In the genomic region with DNA sequence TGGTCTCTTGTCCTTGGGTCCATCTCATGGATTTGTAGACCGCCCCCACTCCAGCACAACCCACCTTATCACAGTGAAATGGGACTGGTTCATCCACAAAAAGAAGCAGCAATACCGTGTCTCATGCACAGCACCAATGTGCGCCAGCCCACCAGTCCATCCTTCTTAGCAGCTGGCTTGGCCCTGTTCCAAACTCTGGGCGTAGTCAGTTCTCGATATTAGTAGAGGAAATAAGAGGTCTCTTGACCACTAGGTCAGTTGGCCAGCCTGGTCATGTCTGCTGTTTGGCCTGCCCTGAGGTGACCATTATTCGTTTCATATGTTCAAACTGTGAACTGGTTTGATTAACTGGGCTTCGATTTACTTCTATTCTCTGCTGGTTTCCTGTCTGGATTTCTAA, we compare ENCODE assay signal across 18 mouse cellular contexts. TPM values are rescaled to one million over a fixed set of nuclear protein-coding genes. Genes with fewer than 3 reads are reported as not detected.
DNase-seq lines count a peak whose midpoint lies in the region; ATAC-seq and TF ChIP-seq lines count a peak whose summit lies in the region.
"Had no signal": no experiment of that assay in that cellular context is flagged by ENCODE, and none has a peak within 500 bp of the region (broad histone marks: within the 10 kb centered on the region; RNA-seq: fewer than 3 reads in every experiment).

No protein-coding gene starts in this region.

- H3K9me3 ChIP-seq in lung, embryonic 16.5 days (ENCODE audit: control insufficient read depth, low read length): no peaks in the 10 kb centered on the region
- H3K9me3 ChIP-seq in heart, embryonic 10.5 days: no peaks in the 10 kb centered on the region
- H3K9me3 ChIP-seq in embryonic facial prominence, embryonic 10.5 days: no peaks in the 10 kb centered on the region
- H3K9me3 ChIP-seq: embryonic facial prominence, embryonic 13.5 days; forebrain, embryonic 12.5 days; hindbrain, embryonic 13.5 days had no signal

- no peaks in the 10 kb centered on the region for H3K27me3 ChIP-seq in kidney, adult 2 months (replicated peaks; ENCODE audit: control insufficient read depth, insufficient read depth, low read length)
- no peaks in the 10 kb centered on the region for H3K27me3 ChIP-seq in lung, embryonic 16.5 days (ENCODE audit: control insufficient read depth, insufficient read depth, low read depth, low read length)
- H3K27me3 ChIP-seq in heart, embryonic 10.5 days (ENCODE audit: insufficient read depth, poor library complexity, severe bottlenecking): no peaks in the 10 kb centered on the region
- H3K27me3 ChIP-seq in embryonic facial prominence, embryonic 10.5 days (replicated peaks; ENCODE audit: low read depth, poor library complexity, severe bottlenecking): 0 out of 2 replicates have a peak, but pooled peaks cover 4% of the 10 kb centered on the region
- H3K27me3 ChIP-seq: embryonic facial prominence, embryonic 13.5 days; forebrain, embryonic 12.5 days; hindbrain, embryonic 13.5 days had no signal

- DNase-seq in kidney, postnatal 4 days: peak; percentile 33 to 52
- DNase-seq in kidney, adult 2 months: no peak
- peak; percentile 31 for DNase-seq in brain, embryonic 14.5 days (ENCODE audit: low read depth)
- peak; percentile 43 for DNase-seq in lung, postnatal 36 days
- no peak for DNase-seq in heart, embryonic 10.5 days (ENCODE audit: low spot score)
- no peak for DNase-seq in embryonic facial prominence, embryonic 10.5 days (ENCODE audit: low spot score)
- DNase-seq: adrenal gland, adult 2 months; adrenal gland, postnatal 25 days; cerebellum, adult 2 months; cerebellum, postnatal 14 days; gastrocnemius, postnatal 25 days; heart, postnatal 10 days had no signal

- H3K9ac ChIP-seq in lung, embryonic 16.5 days (ENCODE audit: low read length): no peak overlapping the region
- H3K9ac ChIP-seq: embryonic facial prominence, embryonic 13.5 days; forebrain, embryonic 12.5 days; hindbrain, embryonic 13.5 days had no signal

- peaks cover 48% of the 10 kb centered on the region for H3K4me1 ChIP-seq in kidney, adult 2 months (ENCODE audit: control insufficient read depth, insufficient read depth, low read length)
- H3K4me1 ChIP-seq in lung, embryonic 16.5 days (replicated peaks; ENCODE audit: control insufficient read depth, insufficient read depth, low read length): no peaks in the 10 kb centered on the region; the same call in 1 of the 2 replicates
- H3K4me1 ChIP-seq in heart, embryonic 10.5 days: peaks cover 16% of the 10 kb centered on the region
- H3K4me1 ChIP-seq in embryonic facial prominence, embryonic 10.5 days: peaks cover 10% of the 10 kb centered on the region

- H3K4me2 ChIP-seq in lung, embryonic 16.5 days (ENCODE audit: low read depth, low read length): no peak overlapping the region
- H3K4me2 ChIP-seq: embryonic facial prominence, embryonic 13.5 days; forebrain, embryonic 12.5 days; hindbrain, embryonic 13.5 days had no signal

- TF ChIP-seq CTCF in kidney, adult 2 months (conservative IDR thresholded peaks at IDR 0.05; ENCODE audit: insufficient read depth, insufficient read length, low read depth, low read length): no peak
- no peak for TF ChIP-seq CTCF in brain, embryonic 14.5 days (IDR thresholded peaks at IDR 0.05; ENCODE audit: borderline replicate concordance, extremely low read depth, insufficient read depth, insufficient read length)

- TF ChIP-seq POLR2A in kidney, adult 2 months (IDR thresholded peaks at IDR 0.05; ENCODE audit: low read depth, low read length): no peak
- no peak for TF ChIP-seq POLR2A in brain, embryonic 14.5 days (IDR thresholded peaks at IDR 0.05; ENCODE audit: borderline replicate concordance, extremely low read depth, insufficient read depth, insufficient read length, poor library complexity, severe bottlenecking)

- 74% methylated on average over 7 of the region's 7 CpGs for WGBS in kidney, adult 2 months
- WGBS in lung, embryonic 16.5 days: 73% methylated on average over 7 of the region's 7 CpGs
- WGBS in heart, embryonic 10.5 days: 92% methylated on average over 7 of the region's 7 CpGs
- 93% methylated on average over 7 of the region's 7 CpGs for WGBS in embryonic facial prominence, embryonic 10.5 days

- H3K27ac ChIP-seq in kidney, adult 2 months (ENCODE audit: insufficient read depth, low read depth, low read length): no peak overlapping the region
- H3K27ac ChIP-seq in lung, embryonic 16.5 days (ENCODE audit: low read length): no peak overlapping the region
- no peak overlapping the region for H3K27ac ChIP-seq in heart, embryonic 10.5 days
- no peak overlapping the region for H3K27ac ChIP-seq in embryonic facial prominence, embryonic 10.5 days (replicated peaks)
- H3K27ac ChIP-seq: embryonic facial prominence, embryonic 13.5 days; forebrain, embryonic 12.5 days; hindbrain, embryonic 13.5 days; hindbrain, postnatal 0 days had no signal

- no peak overlapping the region for H3K4me3 ChIP-seq in kidney, adult 2 months (ENCODE audit: insufficient read depth, low read depth, low read length)
- H3K4me3 ChIP-seq in lung, embryonic 16.5 days (ENCODE audit: low read length): no peak overlapping the region
- H3K4me3 ChIP-seq in heart, embryonic 10.5 days: no peak overlapping the region
- H3K4me3 ChIP-seq in embryonic facial prominence, embryonic 10.5 days: no peak overlapping the region
- H3K4me3 ChIP-seq: embryonic facial prominence, embryonic 13.5 days; forebrain, embryonic 12.5 days; hindbrain, embryonic 13.5 days had no signal

- ATAC-seq in lung, embryonic 16.5 days (ENCODE audit: low read depth): peak; percentile 32; the same call in 1 of the 2 replicates
- ATAC-seq: forebrain, embryonic 16.5 days; hindbrain, postnatal 0 days had no signal

- no peaks in the 10 kb centered on the region for H3K36me3 ChIP-seq in kidney, adult 2 months (ENCODE audit: control insufficient read depth, insufficient read depth, low read length)
- no peaks in the 10 kb centered on the region for H3K36me3 ChIP-seq in lung, embryonic 16.5 days (ENCODE audit: control insufficient read depth, insufficient read depth, low read length)
- H3K36me3 ChIP-seq in heart, embryonic 10.5 days: no peaks in the 10 kb centered on the region
- no peaks in the 10 kb centered on the region for H3K36me3 ChIP-seq in embryonic facial prominence, embryonic 10.5 days (replicated peaks)
- H3K36me3 ChIP-seq: embryonic facial prominence, embryonic 13.5 days; forebrain, embryonic 12.5 days; hindbrain, embryonic 13.5 days had no signal

RNA-seq across cellular contexts. Expression of a gene that starts 15.9 kb away (rescaled TPM):
- 143 and 159 TPM in 2 replicates for polyA plus RNA-seq in kidney, adult 2 months (2012; rRNA removed)
- polyA plus RNA-seq in brain, embryonic 14.5 days (2012; rRNA removed): 81.7 and 89.4 TPM in 2 replicates
- 22.0 and 22.4 TPM in 2 replicates for polyA plus RNA-seq in lung, embryonic 16.5 days (2015; fragmentation: Nextera tagmentation; extraction: Ambion mirVana)
- 55.0 and 56.3 TPM in 2 replicates for polyA plus RNA-seq in heart, embryonic 10.5 days (2016; fragmentation: Nextera tagmentation; extraction: Ambion mirVana)
- polyA plus RNA-seq in embryonic facial prominence, embryonic 10.5 days (2016; fragmentation: Nextera tagmentation; extraction: Ambion mirVana): 16.5 and 22.4 TPM in 2 replicates

Comparison
In these comparisons a context has a peak if more than half of its experiments do, and no peak if none do; other contexts are left out.
1. DNase-seq: peak in kidney, postnatal 4 days (2 of 2), brain, embryonic 14.5 days (single experiment) and lung, postnatal 36 days (single experiment); none in kidney, adult 2 months (single experiment), heart, embryonic 10.5 days (single experiment) and embryonic facial prominence, embryonic 10.5 days (single experiment).